Mouse (Mus musculus) thymus, adult 18-20 months (tissue): ENCODE data around the gene Zfp277.

Experiments
- DNase-seq, 2 experiments: peaks; one replicate each; pipeline ENCODE4 v3.0.0; 2022; ENCODE audit warnings: mixed read lengths in 2 of 2

Gene Zfp277

DNA sequence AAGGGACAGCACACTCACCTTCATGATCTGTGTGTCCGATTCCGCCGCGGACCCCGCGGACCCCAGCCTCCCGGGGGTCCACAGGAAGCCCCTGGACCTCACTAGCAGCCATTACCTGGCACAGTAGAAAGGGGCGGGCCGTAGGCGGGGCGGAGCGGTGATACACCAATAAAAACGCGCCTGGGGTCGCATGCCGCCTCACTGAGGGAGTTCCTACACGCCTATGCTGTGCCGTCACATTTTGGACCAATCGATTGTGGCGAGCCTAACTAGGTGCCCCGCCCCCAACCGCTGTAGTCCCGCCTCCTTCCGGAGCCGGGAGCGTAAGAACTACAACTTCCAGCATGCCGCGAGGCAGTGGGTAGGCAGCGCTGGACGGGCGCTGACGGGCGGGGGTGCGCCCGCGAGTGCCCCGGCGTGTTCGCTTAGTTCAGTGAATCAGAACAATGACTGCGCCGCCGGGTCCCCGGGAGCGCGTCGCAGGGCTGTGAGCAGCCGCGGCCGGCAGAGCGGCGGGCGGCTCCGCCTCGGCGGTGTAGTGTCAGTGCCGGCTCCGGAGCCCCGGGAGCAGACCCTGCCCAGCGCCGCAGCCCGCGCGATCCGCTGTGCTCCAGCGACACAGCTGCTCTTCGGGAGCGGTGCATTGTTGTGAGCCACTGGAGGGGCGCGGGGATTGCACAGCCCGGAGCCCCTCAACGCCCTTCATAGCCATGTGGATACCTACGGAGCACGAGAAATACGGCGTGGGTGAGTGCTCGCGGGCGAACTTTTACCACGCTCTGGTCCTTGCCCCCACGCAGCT, at the start of gene Zfp277, which contains the start of gene Dock4:
TSS of gene Zfp277 (minus strand) at position 255 of the 802 bp plus-strand sequence.
TSS of gene Dock4 (plus strand) at position 305 of the 802 bp plus-strand sequence.
- peak; percentile 98 to 99 for DNase-seq

DNA sequence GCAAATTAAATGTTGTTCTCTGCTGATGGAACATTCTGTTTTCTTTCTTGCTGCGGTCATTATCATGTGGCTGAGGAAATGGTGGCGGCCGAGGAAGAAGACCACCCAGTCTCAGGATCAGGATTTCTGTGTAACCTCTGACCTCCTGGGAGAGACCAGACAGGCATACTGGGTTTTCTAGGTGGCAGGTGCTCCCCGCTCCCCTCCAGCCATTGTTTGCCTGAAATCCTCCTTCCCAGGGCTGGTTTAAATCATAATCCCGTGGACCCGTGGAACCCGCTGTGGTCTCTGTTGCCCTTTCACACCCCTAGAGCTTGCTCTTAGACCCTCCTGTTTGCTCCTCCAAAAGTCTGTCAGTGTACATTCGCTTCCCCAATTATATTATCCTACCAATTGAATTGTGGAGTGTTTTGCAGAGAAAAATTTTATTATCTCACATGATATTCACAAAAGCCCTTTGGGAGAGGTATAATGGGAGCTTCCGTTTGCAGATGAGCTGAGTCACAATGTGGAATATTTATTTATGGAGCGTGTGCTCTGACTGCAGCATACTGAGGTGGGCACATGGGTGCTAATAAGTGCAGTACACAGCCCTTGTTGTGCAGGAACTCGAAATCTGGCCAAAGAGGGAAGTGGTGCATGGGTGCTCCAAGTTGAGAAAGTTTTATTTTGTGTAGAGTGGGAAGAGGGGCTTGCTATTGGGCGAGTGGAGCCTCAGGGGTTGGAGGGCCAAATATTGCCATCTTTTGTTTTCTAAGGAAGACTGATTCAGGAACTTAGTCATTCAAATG, 40.5 kb upstream of the Zfp277 start:
- no peak for DNase-seq

DNA sequence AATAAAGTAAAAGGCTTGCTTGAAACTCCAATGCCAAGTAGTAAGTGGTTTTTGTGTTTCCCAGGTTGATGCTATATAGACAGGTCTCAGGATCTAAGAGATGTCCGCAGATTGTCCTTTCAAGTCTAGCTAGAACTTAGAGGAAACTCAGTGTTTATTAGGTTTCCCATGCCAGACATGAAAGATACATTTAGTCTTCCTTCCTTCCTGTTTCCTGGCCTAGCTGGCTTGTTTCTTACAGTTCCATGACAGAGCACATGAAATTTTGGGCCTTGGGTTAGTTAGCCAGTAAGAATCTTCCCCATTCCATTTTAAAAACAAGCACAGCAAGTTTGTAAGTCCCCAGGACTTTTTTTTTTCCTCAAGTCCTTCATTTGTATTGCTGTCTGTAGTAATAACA, 39.5 kb upstream of the Zfp277 start:
- no peak for DNase-seq

DNA sequence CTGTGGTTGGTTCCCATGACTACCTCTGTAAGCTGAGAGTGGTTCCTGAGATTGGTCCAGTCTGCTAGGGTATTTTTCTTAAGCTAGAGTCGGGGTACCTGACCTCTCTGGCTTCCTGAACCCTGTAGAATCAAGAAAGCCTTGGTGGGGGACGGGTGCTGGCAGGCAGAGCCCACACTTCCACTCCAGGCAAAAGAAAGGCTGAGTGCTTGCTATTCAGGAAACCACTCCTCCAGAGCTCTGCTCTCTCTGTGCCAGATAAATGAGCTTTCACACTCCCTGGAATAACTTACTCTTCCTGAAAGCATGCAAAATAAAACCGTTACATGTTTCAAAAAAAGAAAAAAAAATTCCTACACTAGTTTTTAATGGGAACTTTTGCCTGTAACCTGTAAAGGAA, 38.5 kb upstream of the Zfp277 start:
- no peak for DNase-seq

DNA sequence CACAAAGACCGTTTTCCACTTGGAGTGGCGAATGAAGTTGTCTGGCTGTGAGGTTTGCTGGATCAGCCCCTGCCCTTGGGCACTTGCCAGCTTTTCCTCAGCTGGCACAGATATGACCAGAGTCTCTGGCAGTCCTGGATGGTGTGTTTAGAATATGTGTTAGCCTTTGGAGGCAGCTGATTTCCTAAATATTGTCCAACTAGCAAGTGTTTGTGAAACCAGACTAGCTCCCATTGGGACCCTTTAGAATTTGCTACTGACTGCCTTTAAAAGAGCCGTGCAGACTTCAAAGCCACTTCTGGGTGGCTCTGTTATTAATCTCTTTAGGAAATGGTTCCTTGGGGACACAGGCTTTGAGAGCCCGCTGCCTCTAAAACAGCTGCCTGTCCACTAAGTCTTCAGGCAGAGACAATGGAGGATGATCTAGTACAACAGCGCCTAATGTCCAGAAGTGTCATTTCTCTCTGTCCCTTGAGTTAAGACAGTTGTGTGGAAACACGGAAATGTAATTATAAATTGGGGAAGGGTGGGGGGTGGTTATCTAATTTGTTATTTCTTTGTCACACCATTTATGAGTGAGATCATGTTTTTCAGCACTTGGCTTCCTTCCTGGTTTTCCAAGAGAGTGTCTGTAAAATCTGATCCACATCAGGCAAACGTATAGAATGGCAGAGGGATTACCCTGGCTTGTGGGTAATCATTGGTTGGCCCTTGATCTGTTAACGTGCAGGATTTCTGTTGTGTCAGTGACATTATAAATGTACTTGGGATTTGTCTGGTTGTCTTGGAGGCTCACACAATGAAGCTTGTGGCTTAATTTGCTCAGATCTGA, 32.1 kb upstream of the Zfp277 start:
- no peak for DNase-seq

DNA sequence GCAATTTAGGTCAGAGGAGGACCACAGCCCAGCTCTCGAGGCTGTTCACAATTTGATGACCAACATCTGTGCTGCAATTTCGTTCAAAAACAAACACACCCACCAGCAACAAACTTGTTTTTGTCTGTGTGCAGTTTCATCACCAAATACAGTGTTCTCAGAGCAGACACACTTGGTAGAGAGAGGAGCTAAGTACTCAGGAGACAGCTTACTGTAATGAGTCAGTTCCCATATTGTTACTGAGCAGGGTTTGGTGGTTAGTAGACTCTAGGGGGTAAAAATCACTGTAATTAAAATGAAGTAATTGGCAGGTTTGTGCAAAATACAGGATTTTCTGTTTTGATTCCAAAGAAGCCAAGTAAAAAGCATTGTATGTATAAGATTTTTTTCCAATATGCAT, 28.0 kb upstream of the Zfp277 start:
- DNase-seq = no peak

DNA sequence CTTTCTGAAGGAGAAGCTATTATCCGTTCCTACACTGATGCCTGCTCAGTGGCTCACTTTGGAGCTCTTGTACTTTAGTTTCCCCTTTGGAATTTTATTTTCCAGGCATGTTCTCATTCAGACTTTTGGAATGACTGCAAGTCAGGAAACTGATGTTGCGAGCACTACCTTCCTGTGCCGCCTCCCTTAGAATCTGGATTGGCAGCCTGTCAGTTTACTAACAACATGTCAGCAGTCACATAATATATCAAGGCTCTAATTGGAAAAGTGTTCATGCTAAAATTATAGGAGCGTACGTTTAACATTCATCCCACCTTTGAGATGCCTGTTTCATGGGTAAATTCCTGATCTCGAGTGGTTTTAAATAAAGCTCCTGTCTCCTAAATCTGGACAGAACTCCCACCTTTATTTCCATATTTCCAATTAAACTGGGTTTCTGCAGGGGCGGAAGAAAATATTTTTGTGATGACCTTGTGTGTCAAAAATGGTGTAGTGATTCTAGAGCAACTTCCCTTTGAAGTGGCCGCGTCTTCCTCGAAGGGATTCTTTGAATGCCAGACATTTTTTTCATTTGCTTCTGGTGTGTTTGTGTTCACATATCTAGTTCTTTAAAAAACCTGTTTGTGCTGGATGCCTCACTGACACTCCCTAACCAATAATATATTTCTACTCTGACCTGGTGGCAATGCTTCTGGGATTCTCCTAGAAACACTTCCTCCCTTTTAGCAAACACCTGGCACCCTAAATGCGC, 26.1 kb upstream of the Zfp277 start:
- DNase-seq = no peak

DNA sequence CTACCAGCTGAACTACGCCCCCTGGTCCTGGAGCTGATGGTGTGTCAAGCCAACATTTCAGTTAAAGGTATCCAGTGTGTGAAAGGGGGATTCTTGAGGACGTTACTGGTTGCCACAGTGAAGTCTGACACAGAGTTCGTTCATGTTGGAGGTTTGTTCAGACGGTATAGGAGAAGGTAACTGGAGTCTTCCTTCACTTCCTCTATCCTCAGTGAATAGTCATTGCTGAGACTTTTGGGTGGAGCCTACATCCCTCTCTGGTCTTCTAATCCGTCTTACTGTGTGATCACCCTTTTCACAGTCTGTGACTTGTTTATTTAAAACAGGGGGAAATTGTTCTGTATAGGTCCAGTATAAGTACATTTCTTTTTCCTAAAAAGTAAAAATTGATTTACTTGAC, 23.3 kb upstream of the Zfp277 start:
- DNase-seq = no peak

DNA sequence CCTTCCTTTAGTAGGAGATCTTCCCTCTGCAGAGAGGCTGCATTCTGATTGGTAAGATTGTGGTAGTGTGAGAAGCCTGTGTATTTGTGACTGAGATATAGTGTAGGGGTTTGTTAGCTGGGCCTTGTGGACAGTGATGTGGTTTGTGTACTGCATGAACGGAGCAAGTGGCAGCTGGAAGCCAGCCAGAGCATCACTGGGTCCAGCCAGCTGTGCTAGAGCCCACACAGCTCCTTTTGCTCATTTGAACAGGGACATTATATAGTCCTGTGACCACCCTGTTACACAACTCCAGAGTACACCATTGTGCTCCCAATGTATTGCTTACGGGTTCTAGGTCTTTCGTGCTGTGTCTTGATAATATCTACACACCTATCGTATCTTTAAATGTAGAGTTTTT, 22.5 kb upstream of the Zfp277 start:
- no peak for DNase-seq

DNA sequence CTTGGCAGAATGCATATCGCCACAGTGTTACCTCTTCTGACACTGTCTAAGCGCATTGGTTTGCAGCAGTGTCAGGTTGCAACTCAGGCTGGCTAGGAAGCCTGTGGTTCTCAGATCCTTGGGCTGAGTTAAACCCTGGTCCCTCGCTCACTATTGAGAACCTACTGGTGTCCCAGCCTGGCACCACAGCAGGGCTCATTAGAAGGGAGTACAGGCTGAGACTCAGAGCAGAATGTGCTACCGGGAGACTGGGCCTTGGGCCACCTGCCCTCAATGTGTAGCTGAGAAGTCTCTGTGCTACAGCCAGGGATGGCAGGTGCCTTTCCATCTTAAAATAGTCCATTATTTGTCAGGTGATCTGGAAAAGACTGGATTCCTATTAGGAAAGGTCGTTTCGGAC, 18.6 kb upstream of the Zfp277 start:
- no peak for DNase-seq

DNA sequence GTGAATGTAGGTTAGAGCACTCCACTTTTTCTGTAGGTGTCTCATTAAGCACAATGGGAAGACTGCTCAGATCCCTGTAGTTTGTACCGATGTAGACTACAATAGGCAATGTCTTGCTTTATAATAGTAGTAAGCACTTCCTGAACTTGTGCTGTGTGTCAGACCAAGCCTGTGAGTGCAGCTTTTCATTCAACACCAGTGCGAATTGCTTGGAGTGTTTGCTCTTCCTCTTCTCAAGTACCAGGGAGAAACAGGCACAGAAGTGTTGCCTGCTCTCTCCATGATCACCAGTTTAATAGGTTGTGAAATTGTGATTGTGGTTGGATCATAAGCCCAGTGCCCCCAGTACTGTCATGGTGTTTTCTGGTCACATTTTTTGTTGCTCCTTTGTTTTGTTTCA, 18.1 kb upstream of the Zfp277 start:
- no peak for DNase-seq

DNA sequence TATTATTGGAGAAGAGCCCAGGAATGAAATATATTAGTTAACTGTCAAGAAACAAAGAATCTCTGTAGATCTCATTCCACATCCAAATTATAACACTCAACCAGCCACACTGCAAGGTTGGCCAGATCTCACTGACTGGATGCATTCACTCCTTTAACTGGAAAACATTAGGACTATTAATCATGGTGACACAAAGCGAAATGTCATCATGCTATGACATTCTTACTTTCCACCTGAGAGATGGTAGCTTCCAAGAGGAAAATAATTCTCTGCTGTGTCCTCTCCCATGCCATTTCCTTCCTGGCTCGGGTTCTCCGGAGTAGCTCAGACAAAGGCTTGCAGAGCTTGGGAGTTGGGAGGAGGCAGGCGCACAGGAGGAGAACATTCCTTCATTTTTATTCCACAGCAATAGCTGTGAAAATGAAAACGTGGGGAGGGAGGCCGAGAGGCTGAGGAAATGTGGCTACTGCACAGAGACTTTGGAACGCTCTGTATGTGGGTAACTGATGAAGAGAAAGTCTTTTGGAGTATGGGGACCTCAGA, 17.1 kb upstream of the Zfp277 start:
- no peak for DNase-seq

DNA sequence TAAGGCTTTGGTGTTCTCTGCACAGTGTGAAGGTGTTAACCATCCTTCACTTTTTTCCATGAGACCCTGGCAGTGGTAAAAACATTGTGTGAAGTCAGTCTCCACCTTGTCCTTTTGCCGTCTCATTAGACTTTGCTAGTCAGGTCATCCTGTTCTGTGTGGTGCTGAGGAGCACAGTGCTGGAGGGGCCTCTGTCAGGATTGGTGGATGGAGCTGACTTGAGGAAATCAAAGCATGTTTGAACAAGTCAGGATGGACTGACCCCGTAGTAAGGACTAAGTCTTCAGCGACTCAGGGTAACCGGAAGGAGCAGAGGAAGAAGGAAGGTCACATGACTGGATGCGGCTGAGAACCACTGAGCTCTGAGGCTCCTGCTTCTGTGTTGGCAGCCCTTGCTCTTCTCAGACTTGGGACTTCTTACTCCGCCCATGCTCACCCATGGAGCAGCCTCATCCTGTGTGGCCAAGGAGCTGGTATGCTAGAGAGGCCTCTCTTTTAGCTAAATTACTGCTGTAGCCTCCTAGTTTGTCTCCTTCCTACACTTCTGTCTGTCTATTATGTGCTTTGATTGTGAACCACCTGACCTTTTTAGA, 14.1 kb upstream of the Zfp277 start:
- DNase-seq = no peak

DNA sequence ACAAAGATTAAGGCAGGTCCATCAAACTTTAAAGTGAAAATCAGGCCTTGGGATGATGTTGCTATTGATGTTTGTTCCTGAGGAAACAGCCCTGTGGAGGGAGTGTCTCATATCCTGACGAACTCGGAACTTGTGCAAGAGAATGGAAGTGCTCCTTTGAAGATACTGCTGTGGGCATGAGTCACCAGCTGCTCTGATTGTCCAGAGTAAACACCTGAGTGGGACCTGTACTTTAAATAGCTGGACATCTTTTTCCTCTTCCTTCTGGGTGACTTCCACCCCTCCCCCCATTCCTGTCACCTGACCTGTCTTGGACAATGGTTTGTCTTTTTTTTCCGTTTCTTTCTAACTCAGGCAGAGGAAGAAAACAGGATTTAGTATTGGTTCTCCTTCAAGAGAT, 13.3 kb upstream of the Zfp277 start:
- DNase-seq = no peak

DNA sequence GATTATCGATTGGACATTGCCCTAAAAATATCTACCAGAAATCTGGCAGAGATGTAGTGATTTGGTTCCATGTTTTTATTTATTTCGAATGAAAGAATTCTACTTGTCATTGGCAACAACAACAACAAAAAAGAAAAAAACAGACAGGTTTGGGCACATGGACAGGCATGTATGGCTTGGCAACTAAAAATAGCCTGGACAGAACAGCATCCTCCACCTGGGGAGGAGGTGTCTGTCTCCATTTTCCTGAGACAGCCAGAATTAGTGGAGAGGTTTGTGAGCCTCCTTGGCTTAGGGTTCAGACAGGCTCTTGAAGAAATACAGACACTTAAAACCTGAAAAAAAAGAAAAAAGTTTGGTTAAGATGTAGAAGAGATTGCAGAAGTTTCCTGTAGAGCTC, 10.8 kb upstream of the Zfp277 start:
- DNase-seq = no peak

DNA sequence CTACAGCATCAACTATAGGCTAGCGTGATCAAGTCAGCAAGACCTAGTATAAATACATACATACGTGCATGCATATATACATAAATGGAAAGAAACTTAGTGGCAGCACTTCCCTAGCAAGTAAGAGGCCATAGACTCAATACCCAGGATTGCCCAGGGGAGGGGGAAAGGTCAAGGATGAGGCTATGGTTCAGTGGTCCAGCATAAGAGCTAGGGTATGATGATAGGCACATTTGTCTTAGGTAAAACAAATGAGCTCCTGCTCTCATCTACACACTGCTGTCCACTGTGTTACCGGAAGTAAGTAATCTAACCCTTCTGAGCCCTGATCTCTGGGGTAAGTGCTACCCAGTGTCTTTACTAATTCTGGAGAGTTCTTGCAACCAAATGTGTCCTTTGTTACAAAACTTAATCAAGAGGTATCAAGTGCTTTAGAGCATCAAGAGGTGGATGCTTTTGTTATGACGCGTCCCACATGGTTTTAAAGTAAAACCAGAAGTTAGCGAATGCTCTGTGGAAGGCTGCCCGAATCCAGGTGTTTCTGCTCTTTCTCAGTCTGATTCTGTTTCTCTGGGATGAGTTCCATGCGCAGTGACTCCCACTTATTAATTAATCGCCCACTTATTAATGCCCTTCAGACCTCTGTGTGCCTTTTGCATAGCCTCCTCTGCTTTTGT, 3.6 kb upstream of the Zfp277 start:
- no peak for DNase-seq

DNA sequence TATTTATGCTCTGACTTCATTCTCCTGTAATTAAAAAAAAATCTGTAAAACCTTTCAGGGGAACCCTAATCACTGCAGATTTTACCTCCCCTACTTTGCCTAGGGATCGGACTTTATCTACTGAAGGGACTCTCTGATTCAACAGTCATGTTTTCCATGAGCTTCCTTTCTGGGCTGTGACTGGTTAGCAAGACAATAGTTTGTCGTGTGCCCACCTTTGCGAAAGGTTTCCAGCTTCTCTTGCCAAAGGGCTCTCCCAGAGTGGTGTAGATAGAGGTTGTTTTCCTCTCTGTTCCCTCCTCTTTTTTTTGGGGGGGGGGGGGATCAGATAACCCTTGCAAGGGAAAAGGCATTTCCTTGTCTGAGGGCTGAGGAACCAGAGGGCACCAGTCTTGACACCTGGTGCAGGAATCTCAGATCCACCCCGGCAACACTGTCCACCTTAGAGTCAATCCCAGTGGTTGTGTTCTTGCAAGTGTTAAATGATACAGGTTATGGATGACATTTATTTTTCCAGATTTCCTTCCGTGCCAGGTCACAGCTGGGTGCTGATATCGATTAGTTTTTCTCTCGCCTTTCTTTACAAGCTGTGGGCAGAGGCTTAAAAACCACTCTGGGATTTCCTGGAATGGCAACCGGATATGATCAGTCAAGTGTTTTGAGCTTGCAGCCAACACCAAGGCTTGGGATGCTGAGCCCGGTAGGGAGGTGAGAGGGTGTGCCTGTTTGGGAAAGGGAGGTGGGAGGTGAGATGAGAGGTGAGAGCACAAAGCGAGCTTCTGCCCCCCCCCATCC, 2.1 kb upstream of the Zfp277 start:
- no peak for DNase-seq

DNA sequence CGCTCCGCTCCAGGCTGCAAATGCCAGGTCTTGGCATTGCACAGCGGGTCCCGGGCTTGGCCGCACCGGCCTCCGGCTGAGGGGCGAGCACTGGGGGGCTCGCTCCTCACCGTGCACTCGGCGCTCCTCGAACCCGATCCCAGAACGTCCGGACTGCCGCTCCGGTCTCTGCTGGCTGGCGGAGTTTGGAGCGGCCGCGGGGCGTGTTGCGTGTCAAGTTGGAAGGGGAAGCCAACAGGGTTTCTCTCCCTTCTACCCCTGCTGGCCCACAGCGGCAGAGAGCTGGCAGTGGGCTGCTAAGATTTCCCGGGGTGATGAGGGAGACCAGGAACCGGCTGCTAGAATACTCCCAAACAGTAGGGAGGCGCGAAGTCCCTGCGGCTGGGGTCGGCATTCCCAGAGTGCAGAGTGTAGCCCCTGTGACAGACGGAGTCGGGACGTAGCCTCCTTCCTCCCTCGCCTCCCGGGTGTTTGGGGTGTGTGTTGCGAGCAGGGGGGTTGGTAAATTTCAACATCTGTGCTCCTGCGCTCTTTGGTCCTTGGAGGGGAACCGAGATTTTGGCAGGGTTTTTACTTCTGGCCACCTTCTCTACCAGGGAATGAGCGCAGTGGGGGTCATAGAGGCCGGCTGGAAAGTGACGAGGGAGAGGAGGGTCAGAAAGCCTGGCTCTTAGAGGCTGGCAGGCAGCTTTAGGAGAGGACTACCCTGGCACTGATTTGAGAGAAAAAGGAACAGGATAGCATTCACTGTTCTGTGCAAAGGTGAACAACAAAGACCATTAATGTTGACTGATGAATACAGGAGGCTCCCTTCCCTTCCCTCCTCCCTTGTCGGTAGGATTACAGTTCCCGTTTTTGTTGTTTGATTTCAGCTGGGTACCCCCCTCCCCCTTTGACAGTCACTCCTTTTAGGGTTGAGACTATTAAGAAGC, 1.0 kb upstream of the Zfp277 start:
- DNase-seq = no peak

DNA sequence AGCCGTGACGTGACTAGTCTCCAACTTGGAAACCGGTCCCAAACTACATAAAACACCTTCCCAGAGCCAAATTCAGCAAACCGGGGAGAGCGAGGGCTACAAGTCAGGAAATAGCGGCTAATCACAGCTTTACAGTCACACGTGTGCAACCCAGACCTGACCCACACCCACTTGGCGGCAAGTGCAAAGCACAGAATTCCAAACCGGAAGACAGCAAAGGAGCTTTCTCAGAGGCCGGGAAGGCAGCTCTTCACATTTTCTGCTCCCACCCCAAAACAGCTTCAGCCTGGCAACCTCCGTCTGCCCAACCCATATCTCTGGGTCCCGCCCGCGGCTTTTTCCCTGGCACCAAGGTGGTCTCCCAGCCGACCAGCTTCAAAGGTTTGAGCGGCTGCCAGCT, 496 bp downstream of the Zfp277 start:
- DNase-seq = no peak
